Mouse (Mus musculus) neutrophil, adult 59 days (primary cell): Measurements from ENCODE around the gene Camp. TPM values are rescaled to one million over a fixed set of nuclear protein-coding genes. Genes with fewer than 3 reads are reported as not detected.

Experiments used
- total RNA-seq, 2 experiments: library from RNA; stranded (reverse); gene quantifications; 1 replicate in 1 of 2; 2 replicates in 1 of 2; pipeline ENCODE4 v1.2.4; 2023

The Camp gene
- 1,000 to 10,000 TPM; 5,488 to 6,851 TPM for total RNA-seq

DNA sequence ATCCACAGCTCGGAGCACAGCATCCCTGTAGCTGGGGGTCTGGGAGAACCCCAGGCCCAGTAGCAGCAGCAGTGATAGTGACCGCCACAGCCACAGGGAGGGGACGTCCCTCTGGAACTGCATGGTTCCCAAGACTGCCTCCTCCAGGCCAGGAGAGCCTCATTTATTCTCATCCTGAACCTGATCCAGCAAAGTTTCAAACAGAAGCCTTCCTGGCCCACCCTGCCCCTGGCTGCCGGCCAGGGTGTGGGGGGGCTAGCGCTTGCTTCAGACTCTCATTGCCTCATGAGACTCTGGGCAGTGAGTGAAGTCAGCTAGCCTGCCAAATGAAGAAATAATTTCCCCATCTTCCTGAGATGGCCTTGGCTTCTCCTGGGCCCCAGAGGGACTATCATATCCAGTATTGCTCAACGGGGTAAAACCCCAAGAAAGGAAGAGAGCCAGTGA is at the start of gene Camp:
TSS of gene Camp (minus strand) at position 306 of the 447 bp plus-strand sequence.

DNA sequence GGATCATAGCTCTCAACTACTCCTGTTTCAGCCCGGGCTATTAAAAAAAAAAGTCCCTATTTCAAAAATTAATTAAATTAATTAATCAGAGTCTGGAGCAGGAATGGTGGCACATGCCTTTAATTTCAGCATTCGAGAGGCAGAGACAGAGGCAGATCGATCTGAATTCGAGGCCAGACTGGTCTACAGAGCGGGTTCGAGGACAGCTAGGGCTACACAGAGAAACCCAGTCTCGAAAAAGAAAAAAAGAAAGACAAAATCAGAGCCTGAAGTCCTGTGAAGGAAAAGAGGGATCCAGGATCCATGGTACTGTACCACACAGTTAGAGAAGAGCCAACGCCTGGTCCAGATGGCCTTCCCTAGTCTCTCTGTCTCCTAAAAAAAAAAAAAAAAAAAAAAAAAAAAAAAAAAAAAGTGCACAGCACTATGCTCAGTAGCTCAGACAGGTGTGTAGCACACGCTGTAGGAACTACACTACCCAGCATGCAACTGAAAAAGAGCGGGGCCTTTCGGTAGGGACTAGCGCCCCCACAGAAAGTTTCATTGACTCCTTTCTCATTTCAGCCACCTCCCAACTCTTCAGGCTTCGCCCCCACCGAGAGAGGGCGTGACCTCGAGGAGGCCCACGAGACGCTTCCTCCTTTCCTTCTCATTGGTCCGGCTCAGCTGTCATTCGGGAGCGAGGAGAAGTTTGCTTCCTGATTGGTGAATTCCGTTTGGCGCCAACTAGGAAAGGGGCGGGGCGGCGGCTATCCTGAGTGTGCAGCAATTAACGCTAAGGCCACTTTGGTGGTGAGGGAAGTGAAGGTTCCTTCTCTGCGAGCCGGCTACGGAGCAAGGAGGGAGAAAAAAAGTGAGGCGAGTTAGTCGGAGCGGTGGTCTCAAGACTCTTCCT is 25.6 kb upstream of the Camp start, which contains the start of gene Cdc25a:
TSS of gene Cdc25a (plus strand) at position 783 of the 895 bp plus-strand sequence.

GRCm38 (mm10) chr9:109832391-109833087 is 16.9 kb downstream of the Camp start, which contains the start of gene Nme6:
Gene Nme6, plus strand, starts transcription at chr9:109832749.

DNA sequence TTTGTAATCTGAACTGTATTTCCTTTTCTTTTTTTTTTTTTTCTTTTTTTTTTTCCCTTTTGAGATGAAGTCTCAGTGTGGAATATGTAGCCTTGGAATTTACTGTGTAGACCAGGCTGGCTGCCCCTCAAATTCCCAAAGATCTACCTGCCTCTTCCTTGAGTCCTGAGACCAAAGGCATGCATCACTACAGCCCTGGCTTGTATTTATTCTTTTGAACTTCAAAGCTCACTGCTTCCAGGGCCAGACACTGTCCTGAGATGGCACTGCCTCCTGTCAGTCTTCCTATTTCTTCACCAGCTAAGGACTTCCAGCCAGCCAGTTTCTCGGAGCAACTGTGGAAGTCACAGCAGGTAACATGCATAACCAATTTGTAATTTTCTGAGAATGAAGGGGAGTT is 37.4 kb downstream of the Camp start, which contains the start of gene Spink8:
TSS of gene Spink8 (plus strand) at position 301 of the 400 bp plus-strand sequence.

Other genes with a start within 250 kb of the Camp start
- not detected for gene Fbxw24, start 223.6 kb downstream of the Camp start, total RNA-seq
- not detected for gene Fbxw25, start 185.0 kb downstream of the Camp start, total RNA-seq
- gene Fbxw18, start 146.9 kb downstream of the Camp start, total RNA-seq = not detected
- not detected for gene Fbxw26, start 103.5 kb downstream of the Camp start, total RNA-seq
- not detected for gene Fbxw27, start 58.9 kb downstream of the Camp start, total RNA-seq
- not detected for gene Spink8, start 37.3 kb downstream of the Camp start, total RNA-seq
- 10 to 100 TPM in 1 of 2 experiments, 1 to 10 TPM in 1; 9.0 to 10.8 TPM for gene Nme6, start 16.9 kb downstream of the Camp start, total RNA-seq
- gene Cdc25a, start 26.0 kb upstream of the Camp start, total RNA-seq = 10 to 100 TPM; 28.5 to 29.9 TPM
- gene Map4, start 81.8 kb upstream of the Camp start, total RNA-seq = 10 to 100 TPM; 88.8 to 93.6 TPM